Mouse (Mus musculus) neural tube, embryonic 15.5 days (tissue): ENCODE measurements around the gene Gm12248. TPM values are rescaled to one million over a fixed set of nuclear protein-coding genes. Genes with fewer than 3 reads are reported as not detected.
"Not testable (repeated sequence)": the region's sequence is repeated elsewhere in the genome, so short reads cannot be mapped to it uniquely, and the experiment has no call there.

ENCODE experiments used
- ATAC-seq: fragments of 200-750 bp; cut with Nextera tagmentation; 2 replicates; pipeline ENCODE4 v1.8.0; 2017; ENCODE audit warnings: mild to moderate bottlenecking, moderate TSS enrichment, moderate library complexity; ENCODE audit not compliant: low FRiP score
- H3K27ac ChIP-seq: fragments of 300-500 bp; sonication (generic); replicated peaks from 2 replicates; pipeline ENCODE4 v1.5.1; 2015; ENCODE audit warnings: mild to moderate bottlenecking, inconsistent platforms
- H3K27me3 ChIP-seq: fragments of 300-500 bp; sonication (generic); replicated peaks from 2 replicates; pipeline ENCODE4 v1.6.1; 2015; ENCODE audit warnings: inconsistent platforms
- H3K36me3 ChIP-seq: fragments of 300-500 bp; sonication (generic); 2 replicates; pipeline ENCODE4 v1.6.1; 2015; ENCODE audit warnings: inconsistent platforms
- H3K4me1 ChIP-seq: fragments of 300-500 bp; sonication (generic); 2 replicates; pipeline ENCODE4 v1.6.1; 2015; ENCODE audit warnings: inconsistent platforms
- H3K4me2 ChIP-seq: fragments of 300-500 bp; sonication (generic); 2 replicates; pipeline ENCODE4 v1.6.1; 2015; ENCODE audit warnings: inconsistent platforms, mild to moderate bottlenecking, moderate library complexity
- H3K4me3 ChIP-seq: fragments of 300-500 bp; sonication (generic); replicated peaks from 2 replicates; pipeline ENCODE4 v1.5.1; 2015; ENCODE audit warnings: mild to moderate bottlenecking, inconsistent platforms
- H3K9ac ChIP-seq: fragments of 300-500 bp; sonication (generic); replicated peaks from 2 replicates; pipeline ENCODE4 v1.6.1; 2015; ENCODE audit warnings: mild to moderate bottlenecking, inconsistent platforms
- H3K9me3 ChIP-seq: fragments of 300-500 bp; sonication (generic); replicated peaks from 2 replicates; pipeline ENCODE4 v1.6.1; 2016; ENCODE audit warnings: inconsistent platforms
- WGBS: fragments of 180-500 bp; shearing (Covaris S2); methylation state at CpG from one replicate; pipeline ENCODE4 v1.1.7; 2015; ENCODE audit warnings: mixed read lengths; 5-methylcytosine and 5-hydroxymethylcytosine counted together
- polyA plus RNA-seq: library from polyadenylated mRNA; unstranded; fragments of >200 nt; fragmentation: Nextera tagmentation; extraction: Ambion mirVana; gene quantifications from 2 replicates; pipeline ENCODE4 v1.2.1, GENCODE M21; 2015

The Gm12248 gene
- polyA plus RNA-seq, 1 experiment from 2014 or later = not detected

DNA sequence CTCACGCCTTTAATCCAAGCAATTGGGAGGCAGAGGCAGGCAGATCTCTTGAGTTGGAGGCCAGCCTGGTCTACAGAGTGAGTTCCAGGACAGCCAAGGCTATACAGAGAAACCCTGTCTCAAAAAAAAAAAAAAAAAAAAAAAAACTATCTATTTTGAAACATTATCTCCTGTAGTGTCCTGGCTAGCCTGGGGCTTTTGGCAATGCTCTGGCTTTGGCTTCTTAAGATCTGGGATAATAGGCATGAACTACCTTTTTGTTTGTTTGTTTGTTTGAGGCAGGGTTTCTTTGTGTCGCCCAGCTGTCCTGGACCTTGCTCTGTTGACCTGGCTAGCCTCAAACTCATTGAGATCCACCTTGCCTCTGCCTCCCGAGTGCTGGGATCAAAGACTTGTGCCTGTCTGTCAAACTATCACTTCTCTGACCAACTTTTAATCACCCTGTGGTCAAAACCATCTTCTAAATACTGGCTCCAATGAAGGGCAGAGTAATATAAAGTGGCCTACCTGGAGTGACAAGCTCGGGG is 8.3 kb upstream of the Gm12248 start:
- Histone ChIP-seq H3K9me3 (no peaks in the 10 kb centered on the region), H3K9ac (no peak overlapping the region), H3K27me3 (peaks cover 17% of the 10 kb centered on the region), H3K4me3 (no peak overlapping the region), H3K27ac (no peak overlapping the region), H3K4me1 (peaks cover 35% of the 10 kb centered on the region), H3K4me2 (no peak overlapping the region), H3K36me3 (no peaks in the 10 kb centered on the region)
- WGBS = 89% methylated on average over 4 of the region's 4 CpGs
- no peak for ATAC-seq

DNA sequence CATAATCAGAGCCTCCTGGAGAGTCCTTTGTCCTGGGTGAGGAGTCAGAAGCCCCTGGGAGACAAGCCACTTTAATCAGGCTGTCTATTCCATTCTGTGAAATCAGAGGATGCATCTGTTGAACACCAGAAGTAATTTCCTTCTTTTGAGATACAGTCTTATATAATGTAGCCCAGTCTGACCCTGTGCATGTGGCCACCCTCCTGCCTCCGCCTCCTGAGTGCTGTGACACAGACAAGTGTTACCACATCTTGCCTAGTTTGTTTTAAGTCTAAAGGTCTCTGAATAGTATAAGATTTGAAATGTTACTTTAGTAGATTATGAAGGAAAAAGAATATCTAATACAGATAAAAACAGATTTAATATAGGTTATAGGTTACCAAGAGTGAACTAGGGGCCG is 7.1 kb upstream of the Gm12248 start:
- H3K36me3 ChIP-seq = no peaks in the 10 kb centered on the region
- H3K4me2 ChIP-seq = no peak overlapping the region

DNA sequence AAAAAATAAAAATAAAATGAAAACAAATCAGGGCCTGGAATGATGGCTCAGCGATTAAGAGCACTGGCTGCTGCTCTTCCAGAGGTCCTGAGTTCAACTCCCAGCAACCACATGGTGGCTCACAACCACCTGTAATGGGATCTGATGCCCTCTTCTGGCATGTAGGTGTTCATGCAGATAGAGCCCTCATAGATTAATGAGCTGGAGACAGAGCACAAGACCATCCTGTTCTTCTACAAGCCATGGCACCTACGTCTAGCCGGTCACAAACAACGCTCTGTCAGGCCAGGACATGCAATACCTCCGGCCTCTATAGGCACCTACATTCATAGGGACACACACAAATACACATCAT is 5.4 kb upstream of the Gm12248 start:
- H3K9ac ChIP-seq, ATAC-seq, H3K27ac ChIP-seq, H3K36me3 ChIP-seq, H3K9me3 ChIP-seq: not testable (repeated sequence)
- H3K4me3 ChIP-seq = 0 out of 2 replicates have a peak overlapping the region, but pooled peaks have one; percentile 33
- 70% methylated on average over 5 of the region's 5 CpGs for WGBS
- peaks cover 19% of the 10 kb centered on the region for H3K27me3 ChIP-seq
- peaks cover 14% of the 10 kb centered on the region for H3K4me1 ChIP-seq
- H3K4me2 ChIP-seq = peak overlapping the region; percentile 64

More for the DNA sequence above, 7.1 kb upstream of the Gm12248 start:
- H3K27ac ChIP-seq = no peak overlapping the region
- peaks cover 19% of the 10 kb centered on the region for H3K27me3 ChIP-seq
- peaks cover 23% of the 10 kb centered on the region for H3K4me1 ChIP-seq
- no peak for ATAC-seq
- H3K4me3 ChIP-seq = no peak overlapping the region
- no peak overlapping the region for H3K9ac ChIP-seq
- WGBS = 86% methylated on average over 2 of the region's 2 CpGs
- no peaks in the 10 kb centered on the region for H3K9me3 ChIP-seq

DNA sequence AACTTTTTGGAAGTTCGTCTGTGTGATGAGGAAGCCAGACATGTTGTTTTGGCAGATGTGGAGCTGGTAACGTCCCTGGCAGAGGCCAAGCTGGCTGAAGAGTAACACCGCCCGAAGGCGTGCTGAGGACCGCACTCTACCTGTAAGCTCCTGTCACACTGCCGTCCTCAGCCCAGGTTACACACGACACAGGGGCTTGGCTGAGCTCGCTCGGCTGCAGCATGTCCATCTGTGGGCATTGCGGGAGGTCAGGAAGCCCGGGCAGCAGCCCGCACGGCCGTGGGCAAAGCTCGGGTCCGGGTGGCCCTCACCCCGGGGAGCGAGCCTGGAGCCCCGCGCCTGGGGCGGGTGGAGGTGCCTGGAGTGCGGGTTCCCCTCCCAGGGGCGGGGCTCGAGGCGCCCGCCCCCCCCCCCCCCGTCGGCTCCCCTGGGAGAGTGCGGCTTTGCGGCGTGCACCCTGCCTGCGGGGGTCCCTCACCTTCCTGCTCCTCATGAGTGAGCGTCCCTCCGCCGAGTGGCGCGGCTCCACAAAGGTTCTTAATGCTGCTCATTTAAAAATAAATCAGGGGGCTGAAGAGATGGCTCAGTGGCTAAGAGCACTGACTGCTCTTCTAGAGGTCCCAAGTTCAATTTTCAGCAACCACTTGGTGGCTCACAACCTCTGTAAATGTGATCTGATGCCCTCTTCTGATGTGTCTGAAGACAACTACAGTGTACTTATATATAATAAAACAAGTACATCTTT is 4.9 kb upstream of the Gm12248 start:
- 3% methylated on average over 32 of the region's 38 CpGs for whole genome bisulfite sequencing
- no peak for ATAC-seq
- Histone ChIP-seq H3K9ac (peak overlapping the region; percentile 26; the same call in 1 of the 2 replicates), H3K27me3 (peaks cover 19% of the 10 kb centered on the region), H3K4me3 (peak overlapping the region; percentile 33), H3K27ac (no peak overlapping the region), H3K4me2 (peak overlapping the region; percentile 64), H3K4me1 (peaks cover 9% of the 10 kb centered on the region), H3K9me3 (no peaks in the 10 kb centered on the region), H3K36me3 (no peaks in the 10 kb centered on the region)

DNA sequence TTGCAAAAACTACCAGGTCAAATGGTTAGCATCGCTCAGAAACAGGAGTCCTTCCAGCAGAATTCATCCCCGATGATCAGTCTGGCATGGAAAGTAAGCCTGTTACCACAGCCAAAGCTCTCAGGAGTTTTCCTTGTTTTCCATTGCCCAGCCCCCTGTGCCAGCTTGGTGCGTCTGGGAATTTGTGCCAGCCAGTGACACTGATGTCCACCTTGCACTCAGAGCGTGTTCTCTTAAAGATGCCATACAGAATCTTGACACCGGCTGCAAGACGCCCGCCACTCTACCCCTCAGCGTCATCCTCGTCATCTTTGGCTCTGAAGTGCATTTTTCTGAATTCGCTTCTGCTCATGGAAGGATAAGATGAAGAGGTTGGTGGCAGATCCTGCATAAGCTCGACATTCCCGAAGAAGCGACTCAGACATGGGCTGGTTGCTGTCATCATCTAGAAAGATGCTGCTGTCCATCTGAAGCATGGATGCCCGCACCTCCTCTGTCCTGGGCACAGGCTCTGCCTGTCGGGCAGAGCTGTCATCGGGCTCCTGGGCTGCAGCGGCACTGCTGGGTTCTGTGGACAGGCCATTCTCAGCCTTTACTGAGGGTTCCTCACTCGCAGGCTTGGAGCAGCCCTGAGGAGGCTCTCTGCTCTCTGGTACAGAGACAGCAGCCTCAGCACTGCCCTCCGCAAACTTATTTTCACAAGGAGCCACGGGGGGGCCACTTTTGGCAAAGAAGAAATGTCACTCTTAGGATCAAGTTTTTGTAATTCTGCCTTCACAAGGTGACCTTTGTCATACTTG is 4.1 kb upstream of the Gm12248 start:
- 53% methylated on average over 20 of the region's 20 CpGs for WGBS
- H3K27me3 ChIP-seq = peaks cover 19% of the 10 kb centered on the region
- no peak for ATAC-seq
- H3K4me2 ChIP-seq = peak overlapping the region; percentile 64
- no peaks in the 10 kb centered on the region for H3K9me3 ChIP-seq
- no peak overlapping the region for H3K27ac ChIP-seq
- H3K36me3 ChIP-seq = no peaks in the 10 kb centered on the region
- H3K4me3 ChIP-seq = peak overlapping the region; percentile 33; the same call in 1 of the 2 replicates
- H3K9ac ChIP-seq = no peak overlapping the region
- H3K4me1 ChIP-seq = peaks cover 7% of the 10 kb centered on the region

DNA sequence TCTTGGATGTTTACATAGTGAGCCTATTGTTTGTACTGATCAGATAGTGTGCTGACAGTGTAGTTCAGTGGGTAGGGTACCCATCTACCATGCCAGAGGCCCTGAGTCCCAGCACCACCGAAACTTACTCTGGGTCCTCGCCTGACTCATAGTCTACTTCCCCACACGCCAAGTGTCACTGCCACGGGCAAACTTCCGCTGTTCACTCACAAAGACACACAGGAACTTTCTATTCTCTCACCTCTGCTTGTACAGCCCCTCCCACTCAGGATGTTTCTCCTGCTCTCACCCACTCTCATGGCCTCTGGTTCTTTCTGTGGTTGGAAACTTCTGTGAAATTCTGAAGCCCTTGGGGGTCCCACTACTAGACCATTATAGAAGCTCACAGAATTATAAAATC is 3.2 kb upstream of the Gm12248 start:
- Histone ChIP-seq H3K36me3 (no peaks in the 10 kb centered on the region), H3K9ac (no peak overlapping the region), H3K4me2 (no peak overlapping the region), H3K27ac (no peak overlapping the region), H3K9me3 (no peaks in the 10 kb centered on the region), H3K4me1 (peaks cover 7% of the 10 kb centered on the region), H3K27me3 (peaks cover 19% of the 10 kb centered on the region), H3K4me3 (no peak overlapping the region)
- 87% methylated on average over 5 of the region's 5 CpGs for WGBS
- no peak for ATAC-seq

DNA sequence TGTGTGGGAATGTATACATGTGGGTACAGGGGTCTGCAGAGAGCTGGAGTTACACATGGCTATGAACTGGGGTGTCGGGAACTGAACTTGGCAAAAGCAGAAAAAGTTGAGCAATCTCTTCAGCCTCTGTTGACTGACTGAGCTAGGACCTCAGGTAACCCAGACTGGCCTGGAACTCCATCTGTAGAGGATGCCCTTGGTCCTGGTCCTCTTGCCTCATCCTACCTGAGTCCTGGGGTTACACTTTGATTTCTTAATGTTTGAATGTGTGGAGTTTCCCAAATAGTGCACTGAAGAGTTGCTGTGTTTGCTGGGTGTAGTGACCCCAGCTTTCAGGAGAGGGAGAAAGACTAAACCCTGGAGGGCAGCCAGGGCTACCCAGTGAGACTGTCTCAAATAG is 2.6 kb upstream of the Gm12248 start:
- Histone ChIP-seq H3K27me3 (peaks cover 19% of the 10 kb centered on the region), H3K4me3 (no peak overlapping the region), H3K4me2 (no peak overlapping the region), H3K9me3 (no peaks in the 10 kb centered on the region), H3K27ac (no peak overlapping the region), H3K4me1 (peaks cover 7% of the 10 kb centered on the region), H3K9ac (no peak overlapping the region), H3K36me3 (no peaks in the 10 kb centered on the region)
- 100% methylated on average over 1 of the region's 1 CpGs for WGBS
- ATAC-seq = no peak

DNA sequence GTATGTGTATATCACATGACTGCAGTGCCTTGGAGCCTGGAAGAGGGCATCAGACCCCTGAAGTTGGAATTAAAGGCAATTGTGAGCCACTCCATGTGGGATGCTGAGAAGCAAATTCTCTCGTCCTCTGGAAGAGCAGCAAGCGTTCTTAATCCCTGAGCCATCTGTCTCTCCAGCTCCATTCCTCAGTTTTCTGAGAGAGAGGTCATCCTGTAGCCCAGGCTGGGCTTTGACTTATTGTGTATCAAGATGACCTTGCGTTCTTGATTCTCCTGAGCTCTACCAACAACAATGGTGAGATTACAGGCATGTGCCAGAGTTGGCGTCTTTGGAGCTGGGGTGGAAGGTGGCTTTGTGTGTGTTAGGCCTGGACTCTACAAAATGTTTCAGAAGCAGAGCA is 1.8 kb upstream of the Gm12248 start:
- Histone ChIP-seq H3K27ac (no peak overlapping the region), H3K4me2 (no peak overlapping the region), H3K9ac (no peak overlapping the region), H3K4me3 (no peak overlapping the region), H3K27me3 (peaks cover 16% of the 10 kb centered on the region), H3K4me1 (peaks cover 7% of the 10 kb centered on the region), H3K9me3 (no peaks in the 10 kb centered on the region), H3K36me3 (no peaks in the 10 kb centered on the region)
- no peak for ATAC-seq
- 83% methylated on average over 4 of the region's 4 CpGs for WGBS

DNA sequence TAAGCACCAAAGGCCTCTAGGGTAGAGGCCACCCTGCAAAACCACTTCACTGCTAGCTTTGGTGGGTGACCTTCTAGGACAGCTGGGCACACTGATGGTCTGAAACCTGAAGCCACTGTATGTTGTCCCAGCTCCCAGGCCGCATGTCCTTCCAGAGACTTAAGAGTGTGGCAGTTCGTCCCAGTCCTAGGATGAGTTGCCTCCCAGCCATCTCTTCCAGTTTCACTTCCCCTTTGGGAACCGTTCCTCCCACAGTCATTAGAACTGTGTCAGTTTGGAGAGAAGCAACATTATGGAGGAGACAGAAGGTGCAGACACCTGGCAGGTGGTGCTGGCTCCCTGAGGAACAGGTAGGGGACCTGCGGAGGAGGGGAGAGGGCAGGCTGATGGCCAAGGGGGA is 393 bp downstream of the Gm12248 start:
- Histone ChIP-seq H3K9ac (no peak overlapping the region), H3K9me3 (no peaks in the 10 kb centered on the region), H3K27me3 (peaks cover 4% of the 10 kb centered on the region; the same call in 1 of the 2 replicates), H3K4me1 (peaks cover 2% of the 10 kb centered on the region; the same call in 1 of the 2 replicates), H3K4me3 (no peak overlapping the region), H3K36me3 (no peaks in the 10 kb centered on the region), H3K27ac (no peak overlapping the region), H3K4me2 (peak overlapping the region; percentile 17; the same call in 1 of the 2 replicates)
- ATAC-seq = no peak
- 57% methylated on average over 4 of the region's 4 CpGs for WGBS

DNA sequence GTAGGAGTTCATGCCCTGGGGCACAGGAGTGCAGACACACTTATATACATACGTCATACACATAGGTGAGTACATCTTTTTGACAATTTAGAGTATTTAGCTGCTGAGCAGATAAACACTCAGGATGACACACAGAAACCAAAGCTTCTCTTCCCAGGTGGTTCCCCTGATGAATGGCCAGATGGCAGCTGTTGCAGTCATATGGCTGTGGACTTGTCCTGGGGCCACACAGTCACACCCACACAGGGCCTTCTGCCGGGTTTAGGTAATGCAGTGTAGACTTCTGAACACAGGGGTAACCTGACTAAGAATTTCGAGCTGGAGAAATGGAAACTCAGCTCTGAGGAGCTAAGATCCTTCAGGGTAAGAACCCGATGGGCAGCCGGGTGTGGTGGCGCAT is 11.2 kb downstream of the Gm12248 start:
- Histone ChIP-seq H3K27me3 (no peaks in the 10 kb centered on the region), H3K36me3 (no peaks in the 10 kb centered on the region), H3K4me3 (no peak overlapping the region), H3K4me2 (no peak overlapping the region), H3K9me3 (no peaks in the 10 kb centered on the region), H3K27ac (no peak overlapping the region), H3K4me1 (no peaks in the 10 kb centered on the region), H3K9ac (no peak overlapping the region)
- no peak for ATAC-seq
- WGBS = 87% methylated on average over 6 of the region's 6 CpGs

DNA sequence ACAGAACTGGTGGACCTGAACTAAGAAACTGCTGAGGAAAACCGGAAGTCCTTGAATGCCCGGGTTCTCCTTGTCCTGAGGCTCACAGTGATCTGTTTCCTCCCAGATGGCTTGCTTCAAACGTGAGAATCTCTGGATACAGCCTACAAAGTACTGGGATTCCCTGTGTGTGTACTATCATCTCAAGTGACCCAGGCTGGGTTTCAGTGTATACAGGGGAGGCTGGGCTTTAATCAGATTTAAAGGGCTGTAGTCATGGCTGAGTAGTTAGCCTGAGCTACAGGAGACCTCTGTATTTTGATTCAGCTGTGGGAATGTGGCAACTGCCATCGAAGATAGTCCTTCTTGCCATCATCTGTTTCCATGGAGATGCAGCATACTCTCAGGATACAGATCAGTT is 15.7 kb downstream of the Gm12248 start:
- ATAC-seq = no peak

DNA sequence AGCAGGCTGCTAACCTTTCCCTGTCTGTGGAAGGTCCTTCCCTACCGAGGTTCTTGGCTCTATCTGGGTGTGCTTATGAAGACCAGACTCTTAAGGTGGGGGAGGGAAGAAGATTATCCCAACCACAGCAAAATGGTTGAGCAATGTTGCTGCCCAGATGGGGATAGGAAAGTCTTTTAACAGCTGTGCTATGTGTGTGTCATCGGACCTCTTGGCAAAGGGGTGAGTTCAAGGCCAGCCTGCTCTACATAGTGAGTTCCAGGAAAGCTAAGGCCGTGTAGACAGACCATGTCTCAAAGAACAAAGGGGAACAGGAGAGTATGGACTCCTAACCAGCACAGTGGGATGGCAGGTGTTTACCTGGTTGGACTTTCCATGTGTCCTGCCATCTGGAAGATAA is 20.0 kb downstream of the Gm12248 start:
- WGBS = 87% methylated on average over 3 of the region's 3 CpGs

More for the DNA sequence above, 15.7 kb downstream of the Gm12248 start:
- Histone ChIP-seq H3K4me3 (no peak overlapping the region), H3K36me3 (no peaks in the 10 kb centered on the region), H3K27me3 (no peaks in the 10 kb centered on the region), H3K4me2 (no peak overlapping the region), H3K9ac (no peak overlapping the region), H3K4me1 (no peaks in the 10 kb centered on the region), H3K27ac (no peak overlapping the region), H3K9me3 (no peaks in the 10 kb centered on the region)
- 77% methylated on average over 4 of the region's 4 CpGs for WGBS

More for the DNA sequence above, 20.0 kb downstream of the Gm12248 start:
- no peak overlapping the region for H3K27ac ChIP-seq
- H3K4me2 ChIP-seq = no peak overlapping the region
- no peaks in the 10 kb centered on the region for H3K36me3 ChIP-seq
- ATAC-seq = no peak
- H3K27me3 ChIP-seq = no peaks in the 10 kb centered on the region
- no peaks in the 10 kb centered on the region for H3K9me3 ChIP-seq
- no peak overlapping the region for H3K4me3 ChIP-seq
- H3K4me1 ChIP-seq = no peaks in the 10 kb centered on the region
- H3K9ac ChIP-seq = no peak overlapping the region
